Mouse (Mus musculus): ENCODE data around the gene Spsb1. TPM values are rescaled to one million over a fixed set of nuclear protein-coding genes. Genes with fewer than 3 reads are reported as not detected.

Spsb1 gene
- polyA plus RNA-seq, 1 experiment from 2014 or later, result 5.1 TPM

DNA sequence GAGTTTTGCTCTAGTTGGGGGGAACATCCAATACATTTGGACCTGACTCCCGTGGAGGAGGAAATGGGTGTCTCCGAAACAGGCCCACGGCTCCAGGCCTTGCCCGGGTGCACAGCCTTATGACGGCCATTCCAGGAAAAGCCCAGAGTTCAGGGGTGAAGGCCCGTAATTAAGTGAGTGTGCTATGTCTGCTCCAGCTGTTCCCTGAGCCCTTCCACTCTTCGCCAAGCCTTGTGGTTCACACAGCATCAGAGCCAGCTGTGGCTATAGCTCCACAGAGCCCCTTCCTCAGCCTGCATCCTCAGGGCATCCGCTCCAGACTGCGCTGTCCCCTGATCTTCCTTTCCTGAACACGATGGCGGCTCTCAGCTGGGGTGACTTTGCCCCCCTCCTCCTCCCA lies 83.8 kb downstream of the Spsb1 start:
- H3K4me3 ChIP-seq (ENCODE audit: low read depth, low read length), result no peak overlapping the region
- H3K4me1 ChIP-seq (ENCODE audit: control insufficient read depth, insufficient read depth, low read length), result peaks cover 2% of the 10 kb centered on the region; the same call in 1 of the 2 replicates
- ATAC-seq, result no peak
- 85% methylated on average over 11 of the region's 11 CpGs for WGBS
- no peak overlapping the region for H3K9ac ChIP-seq (ENCODE audit: low read depth, low read length)
- H3K27me3 ChIP-seq (ENCODE audit: control insufficient read depth, insufficient read depth, low read depth, low read length), result no peaks in the 10 kb centered on the region
- no peaks in the 10 kb centered on the region for H3K36me3 ChIP-seq (ENCODE audit: control insufficient read depth, insufficient read depth, low read length)
- H3K9me3 ChIP-seq (replicated peaks; ENCODE audit: control insufficient read depth, low read length, poor library complexity, severe bottlenecking), result no peaks in the 10 kb centered on the region
- no peak overlapping the region for H3K27ac ChIP-seq (ENCODE audit: low read length)
- no peak overlapping the region for H3K4me2 ChIP-seq (ENCODE audit: low read length)

DNA sequence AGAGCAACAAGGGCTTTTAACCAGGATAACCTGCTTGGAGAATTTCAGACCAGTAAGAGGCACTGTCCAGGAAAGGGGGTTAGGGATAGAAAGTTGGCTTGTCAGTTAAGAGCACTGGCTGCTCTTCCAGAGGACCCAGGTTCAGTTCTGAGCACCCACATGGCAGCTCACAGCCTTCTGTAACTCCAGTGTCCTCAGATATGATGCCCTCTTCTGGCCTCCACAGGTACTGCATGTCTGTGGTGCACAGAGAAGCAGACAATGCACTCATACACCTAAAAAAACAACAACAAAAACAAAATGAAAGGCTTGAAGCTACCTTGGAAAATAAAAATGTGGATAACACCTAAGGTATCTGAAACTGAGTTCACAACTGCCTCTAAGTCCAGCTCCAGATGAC lies 84.4 kb downstream of the Spsb1 start:
- no peak overlapping the region for H3K4me2 ChIP-seq (ENCODE audit: low read length)

DNA sequence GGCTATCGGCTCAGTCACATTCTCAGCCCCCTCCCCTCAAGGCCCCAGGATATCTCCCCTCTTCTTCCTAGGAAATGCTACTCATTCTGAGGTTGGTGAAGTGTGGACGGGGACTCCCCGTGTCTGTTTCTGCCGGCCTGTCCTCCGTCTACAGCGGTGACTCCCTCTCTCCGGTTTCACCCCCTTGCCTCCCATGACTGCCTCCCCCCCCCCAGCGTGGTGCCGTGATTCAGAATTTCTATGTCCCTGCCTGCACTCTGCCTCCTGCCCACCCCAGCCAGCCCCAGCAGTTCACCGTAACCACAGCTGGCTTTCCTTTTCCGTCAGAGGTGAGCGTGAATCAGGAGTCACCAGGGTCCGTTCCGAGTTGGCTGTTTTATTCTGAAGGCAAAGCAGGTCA lies 86.1 kb downstream of the Spsb1 start:
- Histone ChIP-seq H3K4me1 (ENCODE audit: control insufficient read depth, insufficient read depth, low read length) (no peaks in the 10 kb centered on the region), H3K4me3 (ENCODE audit: low read depth, low read length) (no peak overlapping the region), H3K36me3 (ENCODE audit: control insufficient read depth, insufficient read depth, low read length) (no peaks in the 10 kb centered on the region), H3K9me3 (replicated peaks; ENCODE audit: control insufficient read depth, low read length, poor library complexity, severe bottlenecking) (no peaks in the 10 kb centered on the region), H3K27ac (ENCODE audit: low read length) (no peak overlapping the region), H3K27me3 (ENCODE audit: control insufficient read depth, insufficient read depth, low read depth, low read length) (no peaks in the 10 kb centered on the region), H3K4me2 (ENCODE audit: low read length) (no peak overlapping the region), H3K9ac (ENCODE audit: low read depth, low read length) (no peak overlapping the region)
- 83% methylated on average over 13 of the region's 14 CpGs for WGBS
- ATAC-seq, result no peak

More for the DNA sequence above, 84.4 kb downstream of the Spsb1 start:
- no peaks in the 10 kb centered on the region for H3K27me3 ChIP-seq (ENCODE audit: control insufficient read depth, insufficient read depth, low read depth, low read length)
- no peak overlapping the region for H3K9ac ChIP-seq (ENCODE audit: low read depth, low read length)
- no peaks in the 10 kb centered on the region for H3K9me3 ChIP-seq (replicated peaks; ENCODE audit: control insufficient read depth, low read length, poor library complexity, severe bottlenecking)
- no peaks in the 10 kb centered on the region for H3K36me3 ChIP-seq (ENCODE audit: control insufficient read depth, insufficient read depth, low read length)
- ATAC-seq, result no peak
- no peak overlapping the region for H3K4me3 ChIP-seq (ENCODE audit: low read depth, low read length)
- no peak overlapping the region for H3K27ac ChIP-seq (ENCODE audit: low read length)
- H3K4me1 ChIP-seq (ENCODE audit: control insufficient read depth, insufficient read depth, low read length), result no peaks in the 10 kb centered on the region; the same call in 1 of the 2 replicates

DNA sequence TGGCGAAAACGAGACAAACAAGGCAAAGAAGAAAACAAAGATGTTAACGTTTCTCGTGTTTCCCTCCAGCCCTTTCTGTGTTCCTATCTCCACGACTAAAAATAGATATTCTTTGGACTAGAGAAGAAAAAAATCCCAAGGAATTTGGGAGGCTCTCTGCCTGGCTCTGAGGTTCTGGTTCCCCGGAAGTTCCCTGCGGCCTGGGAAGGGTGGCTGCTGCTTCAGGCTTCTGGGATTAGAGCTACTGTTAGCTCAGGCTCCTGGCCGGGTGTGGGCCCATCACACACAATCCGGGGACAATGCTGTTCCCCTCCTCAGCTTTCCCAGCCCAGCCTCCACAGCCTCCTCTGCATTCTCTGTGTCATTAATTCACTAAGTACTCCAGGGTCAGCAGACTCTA lies 86.8 kb downstream of the Spsb1 start:
- no peaks in the 10 kb centered on the region for H3K9me3 ChIP-seq (replicated peaks; ENCODE audit: control insufficient read depth, low read length, poor library complexity, severe bottlenecking)
- WGBS, result 64% methylated on average over 9 of the region's 9 CpGs
- H3K9ac ChIP-seq (ENCODE audit: low read depth, low read length), result 0 out of 2 replicates have a peak overlapping the region, but pooled peaks have one; percentile 1
- no peaks in the 10 kb centered on the region for H3K4me1 ChIP-seq (ENCODE audit: control insufficient read depth, insufficient read depth, low read length)
- no peaks in the 10 kb centered on the region for H3K27me3 ChIP-seq (ENCODE audit: control insufficient read depth, insufficient read depth, low read depth, low read length)
- H3K4me3 ChIP-seq (ENCODE audit: low read depth, low read length), result no peak overlapping the region
- no peak overlapping the region for H3K27ac ChIP-seq (ENCODE audit: low read length)
- H3K4me2 ChIP-seq (ENCODE audit: low read length), result no peak overlapping the region
- H3K36me3 ChIP-seq (ENCODE audit: control insufficient read depth, insufficient read depth, low read length), result no peaks in the 10 kb centered on the region
- ATAC-seq, result no peak

DNA sequence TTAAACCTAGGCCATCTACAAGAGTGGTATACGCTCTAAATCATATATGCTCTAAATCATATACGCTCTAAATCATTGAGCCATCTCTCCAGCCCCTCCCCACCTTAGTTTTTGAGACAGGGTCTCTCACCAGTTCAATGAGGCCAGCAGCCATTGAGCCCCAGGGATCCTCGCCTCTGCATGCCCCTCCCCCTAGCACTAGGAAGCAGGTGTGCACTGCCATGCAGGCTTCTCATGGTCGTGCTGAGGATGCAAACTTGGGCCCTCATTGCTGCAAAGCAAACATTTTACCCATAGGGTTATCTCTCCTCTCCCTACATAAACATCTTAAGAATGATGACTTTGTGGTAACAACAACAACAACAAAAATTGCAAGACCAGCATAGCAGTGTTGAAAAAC lies 87.5 kb downstream of the Spsb1 start:
- no peak for ATAC-seq
- Histone ChIP-seq H3K9me3 (replicated peaks; ENCODE audit: control insufficient read depth, low read length, poor library complexity, severe bottlenecking) (no peaks in the 10 kb centered on the region), H3K4me2 (ENCODE audit: low read length) (no peak overlapping the region), H3K36me3 (ENCODE audit: control insufficient read depth, insufficient read depth, low read length) (no peaks in the 10 kb centered on the region), H3K9ac (ENCODE audit: low read depth, low read length) (no peak overlapping the region), H3K4me1 (ENCODE audit: control insufficient read depth, insufficient read depth, low read length) (no peaks in the 10 kb centered on the region), H3K4me3 (ENCODE audit: low read depth, low read length) (no peak overlapping the region), H3K27me3 (ENCODE audit: control insufficient read depth, insufficient read depth, low read depth, low read length) (no peaks in the 10 kb centered on the region), H3K27ac (ENCODE audit: low read length) (no peak overlapping the region)
- 63% methylated on average over 4 of the region's 4 CpGs for WGBS

DNA sequence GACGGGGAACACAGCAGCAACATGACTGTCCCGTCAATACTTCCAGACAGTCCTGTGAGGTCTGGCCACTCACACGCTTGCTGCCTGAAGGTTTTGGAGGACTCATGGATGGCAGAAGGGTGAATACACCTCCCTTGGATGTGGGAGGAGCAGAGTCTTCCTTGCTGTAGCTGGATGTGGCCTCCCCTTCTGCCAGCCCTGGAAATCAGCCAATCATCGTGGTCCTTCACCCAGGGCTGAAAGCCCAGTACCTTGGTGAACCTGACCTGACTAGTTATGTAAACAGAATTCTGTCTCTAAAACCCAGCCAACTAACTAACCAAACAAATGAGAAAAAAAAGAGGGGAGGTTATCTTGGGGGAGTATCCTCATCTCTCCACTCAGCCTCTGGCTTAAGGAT lies 90.4 kb downstream of the Spsb1 start:
- Histone ChIP-seq H3K36me3 (ENCODE audit: control insufficient read depth, insufficient read depth, low read length) (no peaks in the 10 kb centered on the region), H3K27ac (ENCODE audit: low read length) (no peak overlapping the region), H3K9me3 (replicated peaks; ENCODE audit: control insufficient read depth, low read length, poor library complexity, severe bottlenecking) (no peaks in the 10 kb centered on the region), H3K27me3 (ENCODE audit: control insufficient read depth, insufficient read depth, low read depth, low read length) (no peaks in the 10 kb centered on the region), H3K4me2 (ENCODE audit: low read length) (no peak overlapping the region), H3K9ac (ENCODE audit: low read depth, low read length) (no peak overlapping the region), H3K4me1 (ENCODE audit: control insufficient read depth, insufficient read depth, low read length) (no peaks in the 10 kb centered on the region), H3K4me3 (ENCODE audit: low read depth, low read length) (no peak overlapping the region)
- ATAC-seq, result no peak
- 86% methylated on average over 4 of the region's 4 CpGs for WGBS

DNA sequence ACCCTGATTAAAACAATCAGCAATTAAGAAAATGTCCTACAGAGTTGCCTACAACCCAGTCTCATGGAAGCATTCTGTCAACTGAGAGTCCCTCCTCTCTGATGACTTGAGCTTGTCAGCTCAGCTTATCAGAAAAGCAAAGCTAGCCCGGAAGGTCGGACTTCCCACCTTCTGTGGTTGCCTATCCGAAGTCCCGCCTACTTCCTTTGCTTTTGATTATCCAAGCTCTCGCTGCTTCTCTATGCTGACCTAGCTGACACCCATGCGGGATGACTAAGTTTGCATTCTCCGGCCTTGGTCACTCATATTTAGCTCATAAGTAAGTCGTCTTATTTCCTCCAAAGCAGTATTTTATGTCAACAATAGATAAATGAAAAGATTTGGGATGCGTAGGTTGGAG lies 91.3 kb downstream of the Spsb1 start:
- Histone ChIP-seq H3K4me3 (ENCODE audit: low read depth, low read length) (no peak overlapping the region), H3K4me2 (ENCODE audit: low read length) (no peak overlapping the region), H3K36me3 (ENCODE audit: control insufficient read depth, insufficient read depth, low read length) (no peaks in the 10 kb centered on the region), H3K9ac (ENCODE audit: low read depth, low read length) (no peak overlapping the region), H3K4me1 (ENCODE audit: control insufficient read depth, insufficient read depth, low read length) (no peaks in the 10 kb centered on the region), H3K27ac (ENCODE audit: low read length) (no peak overlapping the region), H3K9me3 (replicated peaks; ENCODE audit: control insufficient read depth, low read length, poor library complexity, severe bottlenecking) (no peaks in the 10 kb centered on the region), H3K27me3 (ENCODE audit: control insufficient read depth, insufficient read depth, low read depth, low read length) (no peaks in the 10 kb centered on the region)
- no peak for ATAC-seq
- WGBS, result 89% methylated on average over 9 of the region's 9 CpGs

DNA sequence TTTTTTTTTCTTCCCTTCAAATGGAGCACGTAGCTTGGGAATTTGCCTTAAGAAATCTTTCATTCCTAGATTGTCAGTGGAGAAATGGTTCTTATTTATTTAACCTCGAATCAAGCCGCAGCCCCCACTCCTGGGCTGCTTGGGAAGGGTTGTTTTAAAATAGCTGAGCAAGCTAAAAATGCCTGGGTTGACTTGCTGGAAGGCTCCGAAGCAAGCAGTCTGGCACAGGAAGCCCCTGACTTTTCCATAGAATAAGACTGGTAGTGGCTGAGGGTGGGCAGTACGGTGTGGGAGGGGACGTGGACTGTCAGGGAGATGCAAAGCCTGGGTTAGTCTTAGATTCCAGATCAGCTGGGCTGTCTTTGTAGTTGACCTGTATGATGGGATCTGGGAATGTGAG lies 94.5 kb downstream of the Spsb1 start:
- no peaks in the 10 kb centered on the region for H3K36me3 ChIP-seq (ENCODE audit: control insufficient read depth, insufficient read depth, low read length)
- no peak overlapping the region for H3K4me2 ChIP-seq (ENCODE audit: low read length)
- H3K4me1 ChIP-seq (ENCODE audit: control insufficient read depth, insufficient read depth, low read length), result peaks cover 6% of the 10 kb centered on the region; the same call in 1 of the 2 replicates
- H3K27ac ChIP-seq (ENCODE audit: low read length), result no peak overlapping the region
- no peak for ATAC-seq
- 80% methylated on average over 6 of the region's 6 CpGs for WGBS
- no peak overlapping the region for H3K9ac ChIP-seq (ENCODE audit: low read depth, low read length)
- H3K27me3 ChIP-seq (ENCODE audit: control insufficient read depth, insufficient read depth, low read depth, low read length), result no peaks in the 10 kb centered on the region
- no peaks in the 10 kb centered on the region for H3K9me3 ChIP-seq (replicated peaks; ENCODE audit: control insufficient read depth, low read length, poor library complexity, severe bottlenecking)
- H3K4me3 ChIP-seq (ENCODE audit: low read depth, low read length), result no peak overlapping the region

DNA sequence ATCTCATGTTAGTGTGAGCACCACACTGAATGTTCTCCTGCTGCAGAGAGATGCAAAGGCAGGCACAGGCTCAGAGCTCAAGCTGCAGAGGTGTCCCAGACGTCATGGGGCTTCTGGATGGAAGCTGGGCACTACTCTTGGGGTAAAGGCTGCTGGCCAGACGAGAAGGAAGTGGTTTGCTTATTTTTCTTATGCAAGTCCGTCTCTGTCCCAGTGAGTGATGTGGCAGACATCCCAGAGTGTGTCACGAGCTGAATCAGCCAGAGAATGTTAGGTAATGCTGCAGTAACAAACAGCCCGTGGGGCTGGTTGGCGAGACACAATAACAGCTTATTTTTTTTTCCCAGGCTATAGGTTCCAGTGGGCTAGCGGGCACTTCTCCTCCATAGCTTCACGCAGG lies 96.3 kb downstream of the Spsb1 start:
- Histone ChIP-seq H3K27ac (ENCODE audit: low read length) (no peak overlapping the region), H3K4me1 (ENCODE audit: control insufficient read depth, insufficient read depth, low read length) (peaks cover 20% of the 10 kb centered on the region; the same call in 1 of the 2 replicates), H3K9me3 (replicated peaks; ENCODE audit: control insufficient read depth, low read length, poor library complexity, severe bottlenecking) (no peaks in the 10 kb centered on the region), H3K27me3 (ENCODE audit: control insufficient read depth, insufficient read depth, low read depth, low read length) (no peaks in the 10 kb centered on the region), H3K4me2 (ENCODE audit: low read length) (no peak overlapping the region), H3K36me3 (ENCODE audit: control insufficient read depth, insufficient read depth, low read length) (no peaks in the 10 kb centered on the region), H3K9ac (ENCODE audit: low read depth, low read length) (no peak overlapping the region), H3K4me3 (ENCODE audit: low read depth, low read length) (no peak overlapping the region)
- no peak for ATAC-seq
- 75% methylated on average over 8 of the region's 8 CpGs for WGBS

DNA sequence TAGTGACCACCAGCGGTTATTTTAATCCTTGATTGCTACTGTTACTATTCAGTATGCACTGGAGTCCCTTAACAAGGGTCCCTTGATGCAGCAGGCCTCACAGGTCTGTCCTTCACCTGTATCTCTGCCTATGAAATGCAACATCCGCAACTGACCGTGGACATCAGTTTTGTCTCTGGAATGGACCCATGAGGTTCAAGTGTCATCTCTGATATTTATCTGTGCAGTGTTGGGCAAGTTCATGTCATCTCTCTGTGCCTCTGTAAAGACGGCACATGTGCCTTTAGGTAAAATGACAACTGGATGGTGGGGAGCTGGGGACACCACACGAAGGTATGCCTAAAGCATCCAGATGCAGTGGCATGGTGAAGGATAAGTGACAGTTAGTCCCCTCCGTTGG lies 96.7 kb downstream of the Spsb1 start:
- no peak overlapping the region for H3K4me2 ChIP-seq (ENCODE audit: low read length)
- no peak overlapping the region for H3K9ac ChIP-seq (ENCODE audit: low read depth, low read length)
- no peak overlapping the region for H3K27ac ChIP-seq (ENCODE audit: low read length)
- H3K27me3 ChIP-seq (ENCODE audit: control insufficient read depth, insufficient read depth, low read depth, low read length), result no peaks in the 10 kb centered on the region
- H3K4me3 ChIP-seq (ENCODE audit: low read depth, low read length), result no peak overlapping the region
- peaks cover 20% of the 10 kb centered on the region; the same call in 1 of the 2 replicates for H3K4me1 ChIP-seq (ENCODE audit: control insufficient read depth, insufficient read depth, low read length)
- no peak for ATAC-seq
- H3K36me3 ChIP-seq (ENCODE audit: control insufficient read depth, insufficient read depth, low read length), result no peaks in the 10 kb centered on the region
- WGBS, result 74% methylated on average over 6 of the region's 6 CpGs
- H3K9me3 ChIP-seq (replicated peaks; ENCODE audit: control insufficient read depth, low read length, poor library complexity, severe bottlenecking), result no peaks in the 10 kb centered on the region

Data from midbrain, embryonic 16.5 days (tissue).